Mouse (Mus musculus) E14TG2a.4 (cell line): Measurements from ENCODE around the gene H2-K1.

Source experiments
- CTCF ChIP-seq: conservative IDR thresholded peaks from 2 replicates; pipeline ENCODE4 v1.5.1; 2014; ENCODE audit warnings: low read length
- NANOG ChIP-seq: IDR thresholded peaks from 2 replicates; pipeline ENCODE4 v1.6.1; 2014; ENCODE audit warnings: borderline replicate concordance, low read length, mixed read lengths

- TF ChIP-seq CTCF (no peak), NANOG (no peak)
Measured at GRCm38 (mm10) chr17:33999341-34000149, 602 bp downstream of the H2-K1 start.
